Mouse (Mus musculus) 3T3-L1 (cell line): Measurements from ENCODE around the gene Gm3880.
"Not testable (repeated sequence)": the region's sequence is repeated elsewhere in the genome, so short reads cannot be mapped to it uniquely, and the experiment has no call there.

Source experiments
- DNase-seq: peaks from one replicate; pipeline ENCODE4 v3.0.0-alpha.2; 2015; ENCODE audit warnings: low read depth, low spot score

The Gm3880 gene

DNA sequence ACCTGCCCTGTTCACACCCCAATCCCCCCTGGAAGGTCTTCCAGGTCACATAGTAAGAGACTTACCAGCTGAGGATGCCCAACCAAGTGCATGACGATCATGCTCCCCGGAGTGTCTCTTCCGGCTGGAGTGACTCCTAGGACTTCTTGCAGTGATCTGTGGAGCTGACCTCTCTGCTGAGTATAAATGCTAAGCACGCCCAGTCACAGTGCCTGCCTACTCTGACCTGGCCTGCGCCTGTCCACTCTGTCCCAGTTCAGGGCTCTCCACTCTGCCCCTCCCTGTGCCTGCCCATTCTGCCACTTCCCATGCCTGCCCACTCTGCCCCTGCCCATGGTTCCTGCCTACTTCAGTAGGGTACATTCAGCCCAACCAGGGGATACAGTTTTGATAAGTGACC is at the start of gene Gm3880:
Gm3880 (minus strand) TSS at position 101 of the 400 bp plus-strand sequence.
- DNase-seq, result not testable (repeated sequence)

DNA sequence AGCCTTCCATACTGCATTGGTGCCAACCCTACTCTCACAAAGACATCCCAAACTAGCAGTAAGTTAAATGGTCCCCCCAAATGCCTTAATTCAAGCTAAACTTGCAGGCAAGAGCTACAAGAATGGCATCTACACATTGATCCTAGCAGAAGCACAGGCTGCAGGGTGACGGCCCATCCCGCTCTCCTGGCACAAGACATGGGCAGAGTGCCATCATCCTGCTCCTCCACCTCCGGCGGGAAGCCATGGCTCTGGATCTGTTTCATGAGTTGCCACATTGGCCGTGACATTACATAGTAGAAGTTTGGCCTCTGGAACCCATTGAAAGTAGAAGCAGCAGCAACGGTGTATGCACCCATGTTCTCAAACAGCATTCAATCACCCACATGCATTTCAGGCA is 37.5 kb upstream of the Gm3880 start:
- DNase-seq, result not testable (repeated sequence)

DNA sequence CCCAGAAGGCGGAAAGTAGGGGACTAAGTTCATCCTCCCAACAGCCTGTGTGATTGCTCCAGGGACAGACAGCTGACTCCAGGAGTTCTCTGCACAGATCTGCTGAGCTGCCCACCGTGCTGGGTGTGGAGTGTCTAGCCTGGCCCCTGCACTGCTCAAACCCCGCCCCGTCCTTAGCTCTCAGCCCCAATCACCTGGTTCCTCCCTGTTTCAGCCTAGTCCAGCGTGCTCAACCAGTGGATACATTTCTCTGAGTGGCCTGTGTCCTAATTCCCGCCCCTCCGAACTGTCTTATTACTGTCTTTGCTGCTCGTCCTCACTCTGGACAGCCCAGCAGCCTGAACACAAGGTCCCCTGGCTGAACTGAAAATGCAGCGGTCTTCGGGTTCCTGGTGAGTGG is 20.8 kb upstream of the Gm3880 start, which contains the start of the genes Gm9112 and Dmrtc1b:
Gm9112 (minus strand) TSS at position 101 of the 400 bp plus-strand sequence.
Dmrtc1b (plus strand) TSS at position 331 of the 400 bp plus-strand sequence.
- not testable (repeated sequence) for DNase-seq

DNA sequence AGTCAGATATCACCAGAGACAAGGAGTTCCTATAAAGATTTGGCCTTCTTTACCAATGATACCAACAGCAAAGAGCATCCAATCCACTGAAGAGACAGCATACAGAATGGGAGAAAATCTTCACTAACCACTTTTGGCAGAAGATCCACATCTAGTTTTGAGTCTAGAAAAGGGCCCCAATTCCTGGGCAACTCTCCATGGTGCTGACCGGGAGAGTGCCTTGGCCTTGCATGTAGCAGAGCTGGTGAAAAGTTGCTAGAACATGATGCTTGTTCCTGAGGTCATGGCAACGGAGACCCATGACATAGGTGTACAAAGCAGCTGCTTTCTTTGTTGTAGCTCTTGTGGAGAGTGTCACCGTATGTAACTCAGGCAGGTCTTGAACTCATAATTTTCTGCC is 13.9 kb upstream of the Gm3880 start:
- peak; percentile 24 for DNase-seq

DNA sequence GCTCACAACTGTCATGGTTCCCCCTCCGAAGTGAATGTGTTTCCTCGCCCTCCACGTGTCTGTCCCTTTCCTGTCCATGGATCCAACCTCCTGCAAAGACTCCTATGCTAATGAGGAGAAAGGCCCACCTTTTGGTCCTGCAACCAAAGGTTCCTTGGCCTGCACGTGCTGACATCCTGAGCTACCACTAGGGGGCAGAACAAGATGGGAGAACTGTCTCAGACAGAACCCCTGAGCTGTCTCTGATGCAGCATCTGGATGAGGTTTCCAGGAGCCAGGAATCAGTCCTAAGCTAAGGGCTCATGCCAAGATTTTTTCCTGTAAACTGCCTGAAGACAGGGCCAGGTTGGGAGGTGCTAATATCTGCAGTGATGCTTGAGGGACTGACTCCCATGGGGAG is 2.5 kb upstream of the Gm3880 start:
- DNase-seq, result peak; percentile 48

DNA sequence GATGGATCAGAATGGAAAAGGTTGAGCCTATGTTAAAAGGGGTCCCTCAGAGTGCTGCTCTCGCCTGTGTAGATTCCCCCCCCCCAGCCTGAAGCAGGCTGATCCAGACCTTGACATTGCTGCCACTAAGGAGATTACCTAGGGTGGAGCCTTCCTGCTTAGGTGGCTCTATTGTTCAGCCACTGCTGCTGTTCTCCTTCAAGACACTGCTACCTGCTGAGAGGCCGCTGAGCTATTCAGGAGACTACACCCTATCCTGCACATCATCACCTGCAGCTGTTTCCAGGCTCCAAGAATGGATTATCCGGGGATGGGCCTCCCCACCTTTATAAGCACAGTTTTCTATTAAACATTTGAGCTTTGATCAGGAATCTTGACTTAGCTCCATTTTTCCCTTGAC is 2.1 kb downstream of the Gm3880 start:
- not testable (repeated sequence) for DNase-seq

DNA sequence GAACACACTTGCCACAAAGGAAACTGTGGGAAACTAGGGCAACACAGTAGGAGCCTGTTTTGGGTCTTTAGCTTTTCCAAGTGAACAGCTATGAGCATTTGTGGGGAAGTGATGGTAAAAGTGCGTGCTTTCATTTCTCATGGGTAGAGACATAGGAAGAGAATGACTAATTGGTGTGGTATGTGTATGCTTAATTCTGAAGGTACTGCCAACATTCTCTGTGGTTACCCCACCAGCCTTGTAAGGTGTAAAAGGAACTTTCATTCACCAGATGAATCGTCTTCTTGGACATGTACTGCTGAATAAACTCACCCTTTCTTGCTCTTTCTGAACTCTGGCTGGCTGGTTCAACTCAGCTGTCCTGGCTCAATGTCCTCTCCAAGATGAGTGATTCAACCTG is 20.1 kb downstream of the Gm3880 start:
- DNase-seq, result peak; percentile 69

DNA sequence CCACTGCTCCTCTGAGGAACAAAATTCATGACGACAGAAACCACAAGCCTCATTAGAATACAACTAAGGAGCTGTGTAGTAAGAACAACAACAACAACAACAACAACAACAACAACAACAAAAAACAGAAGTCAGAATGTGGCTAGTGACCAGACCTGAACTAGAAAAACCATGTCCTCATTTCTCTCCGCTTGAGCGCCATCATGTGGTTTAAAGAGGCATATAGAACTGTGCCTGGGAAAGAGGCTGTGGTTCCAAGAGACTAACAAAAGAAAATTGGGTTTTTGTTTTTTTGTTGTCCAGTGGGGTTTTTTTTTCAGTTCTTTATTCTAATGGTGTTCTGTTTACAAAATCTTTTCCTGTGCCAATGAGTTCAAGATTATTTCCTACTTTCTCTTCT is 26.1 kb downstream of the Gm3880 start:
- peak; percentile 58 for DNase-seq

DNA sequence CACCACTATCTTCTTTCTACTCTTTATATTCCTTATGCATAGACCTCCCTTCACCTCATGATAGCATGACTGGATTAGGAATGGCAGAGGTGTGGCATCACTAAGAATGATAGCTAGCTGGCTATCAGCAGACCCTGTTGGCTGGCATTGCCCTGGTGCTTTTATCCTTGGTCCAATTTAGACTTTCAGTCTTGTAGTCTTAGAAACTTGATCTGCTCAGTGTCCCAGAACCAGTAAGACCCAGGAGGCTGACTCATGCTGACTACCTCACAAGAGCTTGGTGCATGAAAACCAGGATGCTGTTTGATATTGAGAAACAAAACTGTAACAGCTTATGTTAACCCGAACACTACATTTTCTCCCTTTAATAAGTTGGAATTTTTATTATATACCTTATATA is 41.1 kb downstream of the Gm3880 start:
- DNase-seq, result peak; percentile 62

DNA sequence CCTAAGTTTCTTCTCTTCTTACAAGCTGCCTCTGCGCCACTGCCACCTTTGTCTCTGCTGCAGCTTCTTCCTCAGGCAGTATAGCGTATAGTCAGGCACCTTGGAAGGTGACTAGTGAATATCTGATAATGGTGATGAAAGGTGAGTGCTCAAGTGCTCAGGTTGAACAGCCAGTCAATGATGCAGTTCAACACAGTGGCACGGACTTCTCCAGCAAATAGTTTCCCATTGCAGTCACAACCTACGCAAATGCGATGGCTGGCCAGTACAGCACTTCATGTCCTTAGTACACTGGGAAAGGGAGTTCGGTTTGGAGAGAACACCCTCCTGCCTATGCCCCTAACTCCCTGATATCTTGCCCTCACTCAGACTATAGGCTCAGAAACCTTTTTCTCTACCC is 41.6 kb downstream of the Gm3880 start:
- DNase-seq, result peak; percentile 2

DNA sequence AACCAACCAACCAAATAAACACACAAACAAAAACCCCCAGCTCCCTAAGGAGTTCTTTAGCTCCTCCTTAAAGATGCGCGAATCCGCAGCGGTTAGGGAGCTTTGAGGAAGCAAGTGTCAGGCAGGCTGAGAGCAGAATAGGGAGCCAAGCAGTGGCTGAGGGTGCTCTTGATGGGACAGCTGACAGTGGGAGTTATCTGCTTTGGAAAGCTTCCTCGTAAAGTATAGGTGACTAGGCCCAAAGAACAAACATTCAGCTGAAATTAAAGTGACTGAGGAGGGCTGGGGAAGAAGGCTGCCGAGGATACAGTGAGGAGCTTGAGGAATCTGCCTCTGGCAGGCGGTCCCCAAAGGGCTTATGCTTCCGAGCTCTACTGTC is 42.2 kb downstream of the Gm3880 start:
- DNase-seq, result no peak

DNA sequence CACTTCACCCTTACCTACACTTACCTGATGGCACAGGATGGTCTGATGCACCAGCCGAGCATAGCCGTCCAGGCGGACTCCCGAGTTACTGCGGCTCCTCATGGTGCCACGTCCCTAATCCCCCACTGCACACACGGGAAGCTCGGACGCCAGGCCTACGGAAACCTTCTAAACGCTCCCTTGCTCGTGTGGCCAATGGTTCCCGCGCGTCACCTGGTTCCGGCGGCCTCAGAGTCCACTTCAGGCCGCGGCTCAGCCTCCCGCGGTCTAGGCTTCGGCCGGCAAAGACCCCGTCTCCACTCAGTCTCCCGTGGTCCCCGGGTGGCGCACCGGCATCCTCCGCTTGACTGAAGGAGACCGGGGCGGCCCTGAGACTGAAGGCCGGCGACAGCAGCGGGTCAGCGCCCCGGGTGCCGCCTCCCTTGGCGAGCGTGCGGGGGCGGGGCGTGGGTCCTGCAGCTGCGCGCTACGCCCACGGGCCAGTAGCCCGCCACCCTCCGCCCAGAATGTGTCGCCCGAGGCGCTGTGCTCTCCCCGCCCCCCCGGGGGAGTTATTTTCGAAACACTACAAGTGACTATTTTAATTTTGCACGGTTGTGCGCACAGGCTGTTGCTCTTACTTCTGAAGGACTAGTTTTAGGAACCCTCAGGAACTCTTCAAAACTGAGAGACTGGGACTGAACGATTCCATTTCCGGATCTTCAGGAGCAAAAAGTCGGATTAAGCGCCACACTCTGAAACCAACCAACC is 42.8 kb downstream of the Gm3880 start, which contains the start of gene Phka1:
Phka1 (minus strand) TSS at position 424 of the 750 bp plus-strand sequence.
- DNase-seq, result peak; percentile 75
